Mouse (Mus musculus) adrenal gland, postnatal 14 days (tissue): Measurements from ENCODE around the gene Mfsd9. TPM values are rescaled to one million over a fixed set of nuclear protein-coding genes. Genes with fewer than 3 reads are reported as not detected.

Experiments used
- DNase-seq: peaks from one replicate; pipeline ENCODE4 v3.0.0; 2021; ENCODE audit warnings: mixed read lengths
- long read RNA-seq, 2 experiments: library from polyadenylated mRNA; stranded (forward); transcript quantifications; one replicate each; pipeline ENCODE4 v2.0.0; 2021
- total RNA-seq: library from RNA; stranded (reverse); gene quantifications from 2 replicates; pipeline ENCODE4 v1.2.3, GENCODE M21; 2021

Mfsd9 gene
- total RNA-seq = 2.6 and 3.2 TPM in 2 replicates
- long read RNA-seq, experiment 1, partial matches to known transcripts = 0 of 5 reads
- long read RNA-seq, experiment 1, other reads (novel, unspliced or antisense) = 1 of 5 reads
- long read RNA-seq, experiment 2, partial matches to known transcripts = 0 of 5 reads
- long read RNA-seq, experiment 2, other reads (novel, unspliced or antisense) = 1 of 5 reads

DNA sequence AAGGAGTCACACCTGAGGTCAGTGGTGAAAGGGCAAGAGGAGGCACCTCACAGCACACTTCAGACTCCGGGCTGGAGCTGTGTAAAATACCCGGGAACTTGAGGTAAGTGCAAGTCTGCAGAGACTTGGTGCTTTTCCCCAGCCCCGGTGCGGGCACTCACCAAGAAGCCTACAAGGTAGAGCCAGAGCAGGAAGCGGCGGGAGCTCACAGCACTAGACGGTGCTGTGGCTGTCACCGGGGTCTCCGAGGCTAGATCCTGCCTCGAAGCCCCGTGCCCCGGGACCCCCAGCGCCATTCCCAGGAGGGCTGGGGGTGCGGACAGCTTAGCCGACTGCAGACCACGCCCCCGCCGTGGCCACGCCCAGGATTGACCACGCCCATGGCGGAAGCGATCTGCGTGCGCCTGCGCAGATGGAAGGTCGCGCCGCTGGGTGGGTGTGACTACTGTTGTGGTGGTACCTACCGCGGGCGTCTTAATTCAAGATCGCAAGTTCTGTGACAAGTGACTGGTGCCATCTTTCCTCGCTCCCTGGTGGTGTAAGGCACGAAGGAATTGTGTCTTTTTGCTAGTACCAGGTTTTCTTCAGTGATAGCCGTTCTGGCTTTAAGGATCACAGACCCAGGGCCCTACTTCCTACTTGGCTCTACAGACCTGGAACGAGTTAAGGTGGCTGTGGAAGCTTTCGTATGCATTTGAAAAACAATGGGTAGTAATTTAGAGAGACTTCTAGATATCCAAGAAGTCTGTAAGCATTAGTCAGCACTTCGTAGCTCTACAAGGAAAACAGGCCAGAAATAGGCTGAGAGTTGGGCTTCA lies at the start of gene Mfsd9:
Gene Mfsd9, minus strand, starts transcription at position 364 of the 818 bp plus-strand sequence.
- peak; percentile 95 for DNase-seq

DNA sequence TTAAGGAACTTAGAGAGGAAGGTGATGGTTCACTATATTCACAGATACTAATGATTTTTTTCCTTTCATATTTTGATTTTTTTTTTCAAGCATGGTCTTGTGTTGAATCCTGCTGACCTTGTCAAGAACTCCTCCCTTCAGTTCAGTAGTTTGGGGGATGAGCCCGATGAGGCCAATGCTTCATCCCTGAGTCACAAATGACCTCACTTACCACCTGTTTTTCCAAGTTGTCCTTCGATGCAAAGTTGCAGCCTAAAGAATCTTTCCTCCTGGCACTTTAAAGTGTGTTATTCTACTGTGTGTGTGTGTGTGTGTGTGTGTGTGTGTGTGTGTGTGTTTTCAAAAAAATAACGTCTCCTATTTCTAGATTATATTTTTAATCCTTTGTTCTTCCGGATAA lies 45.0 kb upstream of the Mfsd9 start:
- no peak for DNase-seq

DNA sequence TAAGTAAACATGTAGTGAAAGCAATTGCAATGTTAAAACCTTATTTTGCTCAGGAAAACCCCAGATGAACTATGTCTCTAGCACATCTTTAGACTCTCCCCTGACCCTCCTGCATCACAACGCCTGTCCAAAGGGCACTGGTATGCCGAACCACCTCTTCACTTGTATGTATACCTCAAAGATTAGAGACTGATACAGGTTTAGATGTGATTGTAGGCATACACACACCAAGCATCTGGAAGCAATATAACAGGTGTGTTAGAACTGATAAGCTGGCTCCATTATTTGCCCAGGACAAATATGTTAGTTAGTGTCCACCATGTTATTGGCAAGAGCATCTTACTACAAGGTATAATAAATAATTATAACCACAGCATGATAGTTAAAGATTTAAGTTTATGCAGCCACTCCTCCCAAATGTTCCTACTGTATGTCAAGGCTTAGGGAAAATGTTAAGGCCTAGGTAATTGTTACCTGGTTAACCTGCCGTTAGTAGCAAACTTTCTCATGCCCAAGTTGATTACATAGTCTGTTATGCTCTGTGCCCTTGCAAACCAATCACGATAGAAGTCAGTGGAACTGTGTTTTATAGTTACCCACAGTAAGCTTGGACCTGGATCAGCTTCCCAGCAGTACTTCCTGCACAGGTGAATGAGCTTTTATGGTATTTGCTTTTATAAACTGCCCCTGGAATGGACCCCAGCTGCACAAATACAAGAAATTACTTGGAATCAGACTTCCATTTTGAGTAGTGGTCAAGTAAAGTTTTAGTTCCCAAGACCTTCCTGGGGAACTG lies 40.4 kb upstream of the Mfsd9 start:
- DNase-seq = no peak

DNA sequence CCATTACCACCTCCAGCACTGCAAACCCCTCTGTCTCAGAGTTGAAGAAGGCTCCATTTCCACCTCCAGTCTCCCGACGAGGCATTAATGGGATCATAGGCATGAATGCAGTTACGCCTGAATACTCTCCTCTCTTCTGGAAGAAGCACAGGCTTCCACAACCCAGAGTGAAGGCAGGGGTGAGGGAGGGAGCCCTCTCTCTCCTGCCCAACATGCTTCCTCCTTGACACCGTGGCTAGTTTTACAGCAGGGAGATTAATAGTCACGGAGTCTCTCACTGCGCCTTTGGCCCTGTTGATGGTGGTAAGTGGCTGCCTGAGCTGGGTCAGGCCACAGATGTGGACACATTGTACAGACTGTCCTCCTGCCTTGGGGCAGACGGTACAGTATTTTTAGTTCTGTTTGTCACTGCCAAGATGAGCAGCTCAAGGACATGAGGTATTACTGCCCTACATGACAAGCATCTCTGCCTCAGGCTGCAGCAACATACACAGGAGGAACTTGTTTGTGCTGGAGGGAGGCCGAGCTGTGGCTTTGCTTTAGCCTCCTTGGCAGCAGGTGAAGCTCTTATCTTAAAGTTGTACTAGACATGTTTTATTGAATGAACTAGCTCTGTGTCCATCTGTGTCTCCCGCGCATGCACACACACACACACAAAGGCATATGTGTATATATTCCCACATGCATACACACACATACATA lies 38.9 kb upstream of the Mfsd9 start:
- DNase-seq = peak; percentile 14

DNA sequence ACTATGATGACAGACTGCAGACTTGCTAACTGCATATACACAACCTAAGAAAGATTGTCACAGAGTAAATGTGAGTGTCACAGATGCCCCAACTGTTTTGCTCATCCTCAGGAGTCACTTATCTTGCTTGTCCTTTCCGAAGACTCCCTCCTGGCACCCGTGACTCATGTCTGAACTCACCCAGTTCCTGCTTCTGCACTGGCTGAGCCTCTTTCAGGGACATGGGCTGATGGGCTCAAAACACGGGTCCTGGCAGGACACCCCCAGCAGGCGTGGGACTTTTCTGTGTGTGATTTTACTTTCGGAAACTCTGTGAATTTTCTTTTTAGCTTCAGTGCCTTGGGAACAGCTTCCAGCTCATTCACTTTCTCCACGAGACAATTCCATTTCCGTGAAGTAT lies 35.3 kb upstream of the Mfsd9 start:
- DNase-seq = no peak

DNA sequence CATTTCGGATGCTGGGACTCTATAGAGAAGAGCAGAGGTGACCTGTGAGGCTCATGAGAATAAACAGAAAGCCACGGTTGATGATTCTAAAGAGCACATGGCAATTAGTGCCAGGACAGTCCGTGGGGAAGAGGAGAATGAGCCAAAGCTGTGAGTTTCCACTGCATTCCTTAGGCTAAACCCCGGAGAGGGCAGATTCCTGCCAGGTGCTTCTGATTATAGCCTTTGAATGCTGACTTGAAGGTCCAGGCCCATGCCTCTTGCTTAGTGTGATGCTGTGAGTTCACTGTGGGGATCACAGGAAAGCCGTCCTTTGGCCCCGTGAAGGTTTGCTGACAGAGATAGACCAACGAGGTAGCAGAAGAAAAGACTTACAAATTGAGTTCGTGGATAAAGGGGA lies 34.4 kb upstream of the Mfsd9 start:
- no peak for DNase-seq

DNA sequence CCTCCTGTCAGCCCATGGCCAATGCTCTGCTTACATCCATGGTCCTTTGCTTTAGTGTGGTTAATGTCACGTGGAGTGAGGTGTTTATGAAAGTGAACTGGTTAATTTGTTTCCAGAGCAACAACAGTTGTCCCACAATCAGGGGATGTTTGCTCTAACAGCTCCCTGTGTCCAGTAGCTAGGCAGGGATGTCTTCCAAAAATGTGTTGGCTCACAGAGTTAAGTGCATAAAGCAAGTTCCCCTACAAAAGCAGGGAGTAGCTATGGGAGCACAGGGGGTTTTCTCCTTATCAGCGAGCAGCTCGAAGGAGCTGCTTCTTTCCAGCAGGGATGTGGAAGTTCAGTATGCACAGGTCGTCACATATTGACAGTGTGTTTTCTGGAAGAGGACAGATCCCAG lies 34.0 kb upstream of the Mfsd9 start:
- DNase-seq = no peak

DNA sequence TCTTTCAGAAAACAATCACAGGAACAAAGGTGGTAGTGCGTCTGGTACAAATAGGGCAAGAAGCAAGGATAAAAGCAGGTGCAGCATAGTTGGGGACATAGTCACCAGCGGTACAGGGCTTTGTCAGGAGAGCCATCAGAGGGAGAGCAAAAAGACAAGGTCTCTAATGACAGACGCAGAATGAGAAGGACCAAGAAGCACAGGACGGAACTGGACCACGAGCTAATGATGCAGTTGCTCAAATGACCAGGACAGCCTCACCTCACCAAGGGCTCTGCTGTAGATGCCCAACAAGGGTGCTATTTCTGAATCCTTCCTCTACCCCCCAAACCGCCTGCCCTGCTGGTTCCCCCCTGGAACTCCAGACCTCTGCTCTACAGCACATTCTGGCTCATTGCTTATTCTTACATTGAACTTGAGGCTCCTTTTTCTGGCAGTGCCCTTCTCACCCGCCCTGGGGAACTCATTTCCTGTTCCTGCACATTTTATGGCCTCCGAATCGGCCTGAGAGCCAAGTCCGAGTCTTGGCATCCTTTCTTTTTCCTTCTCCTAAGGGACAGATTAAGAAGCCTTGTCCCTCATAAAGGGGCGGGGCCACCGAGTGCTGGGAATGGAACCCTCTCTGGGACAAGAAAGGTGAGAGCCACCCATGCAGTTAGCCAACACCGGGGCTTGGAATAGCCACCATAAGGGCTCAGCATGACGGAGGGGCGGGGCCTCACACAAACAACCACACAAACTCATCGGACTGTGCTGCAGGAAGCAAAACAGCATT lies 24.8 kb upstream of the Mfsd9 start:
- DNase-seq = peak; percentile 31

DNA sequence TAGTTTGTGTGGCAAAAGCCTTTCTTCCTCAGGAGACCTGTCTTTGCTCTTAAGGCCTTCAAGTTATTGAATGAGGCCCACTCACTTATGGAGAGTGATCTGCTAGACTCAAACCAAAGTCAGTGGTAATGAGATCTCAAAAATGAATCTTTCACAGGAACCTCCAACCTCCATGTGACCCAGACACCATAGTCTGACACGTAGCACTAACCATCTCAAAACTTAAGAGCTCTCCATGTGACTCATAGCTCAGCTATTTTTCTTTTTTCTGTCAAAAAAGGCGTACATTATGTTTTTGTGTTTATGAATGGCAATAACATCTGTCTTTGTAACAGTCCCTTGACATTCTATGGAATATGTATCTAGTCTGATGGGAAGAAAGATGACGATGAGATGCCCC lies 18.2 kb upstream of the Mfsd9 start:
- no peak for DNase-seq

DNA sequence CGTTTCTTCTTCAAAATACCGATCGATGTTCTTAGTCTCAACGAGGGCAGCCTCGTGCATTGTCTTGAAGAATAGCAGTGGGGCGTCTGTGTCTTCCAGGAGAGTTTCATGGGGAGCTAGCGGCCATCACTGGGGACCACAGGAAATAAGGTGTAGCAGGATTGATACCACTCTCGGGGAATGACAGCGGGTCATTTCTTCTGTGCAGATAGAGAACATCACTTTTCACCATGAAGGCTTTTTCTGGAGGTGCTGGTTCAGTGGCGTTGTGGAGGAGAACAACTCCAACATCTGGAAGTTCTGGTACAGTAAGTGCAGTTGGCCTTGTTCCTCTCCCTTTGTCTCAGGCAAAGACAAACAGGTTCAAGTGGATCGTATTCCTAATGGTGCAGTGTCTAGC lies 15.4 kb upstream of the Mfsd9 start:
- DNase-seq = no peak

DNA sequence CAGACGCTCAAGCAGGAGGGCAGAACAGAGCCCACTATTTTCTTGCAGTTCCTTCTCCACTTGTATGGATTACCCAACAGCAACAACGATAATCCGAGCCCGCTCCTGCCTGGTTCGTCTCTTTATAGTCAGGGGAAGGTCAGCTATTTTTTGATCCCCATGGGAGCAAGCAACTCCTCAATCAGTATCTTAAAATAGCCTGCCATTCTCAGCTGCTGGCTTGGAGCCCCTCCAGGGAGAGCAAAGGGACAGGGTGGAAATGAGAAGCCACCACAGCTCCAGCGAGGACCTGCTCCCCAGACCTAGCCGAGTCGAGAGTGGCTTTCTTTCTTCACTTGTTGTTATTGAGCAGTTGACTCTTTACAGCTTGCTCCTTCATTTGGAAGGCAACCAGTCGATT lies 14.9 kb upstream of the Mfsd9 start, which contains the start of gene Tmem182:
Gene Tmem182, plus strand, starts transcription at position 251 of the 400 bp plus-strand sequence.
- peak; percentile 64 for DNase-seq

DNA sequence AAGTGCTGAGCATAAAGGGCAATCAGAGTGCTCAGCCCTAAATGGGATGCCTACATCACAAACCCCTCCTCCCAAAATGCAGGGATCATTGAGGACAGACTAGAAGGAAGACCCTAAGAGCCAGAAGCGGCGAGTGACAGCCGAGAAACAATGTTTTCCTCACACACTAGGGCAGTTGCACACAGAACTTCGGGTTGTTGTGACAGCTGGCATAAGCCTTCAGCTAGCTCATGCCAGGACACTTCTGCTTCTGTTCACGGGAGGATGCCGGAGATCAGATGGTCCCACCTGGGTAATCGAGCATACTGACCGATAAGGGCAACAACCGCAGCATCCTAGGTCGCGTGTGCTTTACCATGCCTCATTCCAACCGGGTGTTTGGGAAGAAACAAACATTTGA lies 13.6 kb upstream of the Mfsd9 start:
- DNase-seq = no peak

DNA sequence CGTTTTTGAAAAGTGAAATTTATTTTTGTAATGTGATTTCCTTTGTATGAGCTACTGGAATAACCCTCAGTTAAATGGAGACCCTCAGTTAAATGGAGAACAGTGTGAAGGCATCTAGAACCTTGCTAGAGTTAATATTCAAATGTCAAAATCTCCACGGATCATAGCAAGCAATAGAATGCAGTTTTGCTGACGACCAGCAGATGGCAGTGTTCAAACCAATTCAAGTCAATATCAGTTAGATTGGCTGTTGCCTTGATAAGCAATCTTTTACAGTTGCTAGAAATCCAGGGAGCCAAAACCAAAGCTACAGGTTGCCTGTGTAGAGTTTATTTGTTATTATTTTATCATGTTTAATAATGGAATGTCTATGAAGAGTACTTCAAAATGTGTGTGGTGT lies 12.3 kb upstream of the Mfsd9 start:
- peak; percentile 67 for DNase-seq

DNA sequence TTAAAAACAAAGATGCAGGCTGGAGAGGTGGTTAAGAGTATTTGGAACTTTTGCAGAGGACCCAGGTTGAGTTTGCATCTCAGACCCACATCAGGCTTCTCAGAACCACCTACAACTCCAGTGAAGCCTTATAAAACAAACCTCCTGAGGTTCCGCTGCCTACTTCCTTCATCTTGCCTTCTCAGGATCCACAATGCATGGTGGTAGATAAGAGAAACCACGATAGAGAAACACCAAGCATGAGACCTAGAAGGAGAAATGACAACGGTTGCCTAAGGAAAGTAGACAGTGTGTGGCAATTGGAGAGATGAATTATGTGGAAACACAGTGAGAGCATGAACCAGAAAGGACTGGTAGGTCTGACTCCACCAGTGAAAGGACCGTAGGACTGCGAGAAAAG lies 10.4 kb upstream of the Mfsd9 start:
- DNase-seq = no peak

DNA sequence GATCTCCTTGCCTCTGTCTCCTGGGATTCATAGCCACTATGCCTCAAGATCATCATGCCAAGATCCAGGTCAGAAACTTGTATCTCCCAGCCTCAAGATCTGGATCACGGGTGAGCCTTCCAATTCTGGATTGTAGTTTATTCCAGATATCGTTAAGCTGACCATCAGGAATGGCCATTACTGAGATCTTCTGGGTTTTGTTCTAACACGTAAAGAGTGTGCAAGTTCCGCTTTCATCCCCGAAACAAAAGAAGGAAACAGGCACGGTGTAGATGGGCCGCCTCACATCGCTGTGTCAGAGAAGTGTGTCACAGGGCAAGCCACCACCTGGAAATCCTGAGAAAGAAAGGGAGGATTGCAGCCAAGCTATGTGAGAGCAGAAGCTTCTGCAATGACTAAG lies 8.6 kb upstream of the Mfsd9 start:
- DNase-seq = no peak

DNA sequence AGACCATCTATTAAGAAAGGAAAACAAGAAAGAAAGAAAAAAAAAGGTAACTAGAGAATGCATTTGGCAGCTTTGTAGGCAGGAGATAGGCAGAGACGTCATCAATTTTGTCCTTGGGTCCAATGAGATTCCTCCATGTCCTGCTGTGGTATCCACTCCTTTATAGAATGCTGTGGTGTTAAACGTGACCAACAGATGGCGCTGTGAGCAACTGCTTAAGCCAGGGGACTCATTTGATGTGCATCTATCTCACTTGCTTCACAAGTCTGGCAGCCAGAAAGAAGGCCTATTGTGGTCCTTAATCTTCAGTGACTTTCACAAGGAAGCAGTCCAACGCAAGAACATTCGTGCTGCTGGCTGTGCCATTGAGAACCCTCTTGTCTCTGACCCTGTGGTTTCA lies 6.9 kb upstream of the Mfsd9 start:
- peak; percentile 81 for DNase-seq

DNA sequence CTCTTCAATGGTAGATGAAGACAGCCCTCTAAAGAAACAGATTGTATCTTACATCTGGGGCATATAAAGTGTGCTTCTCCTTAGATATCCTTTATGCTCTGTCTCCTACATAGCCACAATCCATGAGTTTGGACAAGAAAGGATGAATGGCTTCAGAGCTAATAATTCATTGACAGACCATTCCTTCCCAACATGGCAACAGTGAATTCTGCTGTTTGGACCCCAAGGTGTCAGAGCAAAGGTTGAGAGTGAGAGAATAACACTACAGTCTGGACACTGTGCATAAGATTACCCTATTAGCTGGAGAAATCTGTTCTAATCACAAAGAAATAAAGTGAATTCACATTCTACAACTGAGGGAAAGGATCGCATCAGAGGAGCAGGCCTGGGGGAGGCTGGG lies 5.0 kb upstream of the Mfsd9 start:
- no peak for DNase-seq

DNA sequence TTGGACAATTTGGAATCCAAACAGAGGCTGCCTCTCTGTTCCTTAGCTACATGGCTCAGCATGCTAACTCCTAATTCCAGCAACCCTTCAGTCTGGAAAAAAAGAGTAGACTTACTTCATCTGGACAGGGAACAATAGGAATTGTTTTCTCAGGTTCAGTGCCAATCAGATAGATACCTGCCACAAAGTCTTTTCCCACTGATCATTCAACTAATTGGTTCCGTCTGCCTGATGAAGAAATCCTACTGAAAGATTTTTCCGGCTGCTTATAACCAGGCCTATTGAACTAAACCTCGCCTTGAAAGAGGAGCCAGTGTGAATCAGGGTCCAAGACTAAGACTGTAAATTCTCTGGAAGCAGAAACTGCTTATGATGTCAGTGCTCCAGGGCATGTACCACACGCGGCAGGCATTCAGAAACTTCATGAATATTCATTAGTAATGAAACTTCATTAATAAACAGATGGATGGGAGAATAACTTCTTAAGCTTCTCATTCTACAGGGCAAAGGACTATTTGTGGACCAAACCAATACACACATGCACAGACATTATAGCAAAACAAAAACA lies 737 bp downstream of the Mfsd9 start:
- DNase-seq = no peak

DNA sequence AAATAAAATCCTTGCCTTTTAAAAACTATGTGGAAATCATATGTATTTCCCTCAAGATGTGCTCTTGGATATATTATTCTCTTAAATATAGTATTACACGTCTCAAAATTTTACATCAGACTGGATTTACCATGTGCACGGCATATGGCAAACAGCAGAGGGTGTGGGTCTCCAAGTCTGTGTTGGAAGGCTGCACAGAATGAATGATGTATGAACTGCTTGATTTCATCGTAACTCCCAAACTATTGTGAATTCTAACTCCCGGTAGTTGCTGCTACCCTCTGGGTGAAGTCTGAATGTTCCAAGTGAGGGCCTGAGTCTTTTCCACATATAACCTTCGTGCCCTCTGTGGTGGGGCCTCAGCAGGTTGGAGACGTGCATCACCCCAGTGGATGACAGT lies 1.5 kb downstream of the Mfsd9 start:
- no peak for DNase-seq

DNA sequence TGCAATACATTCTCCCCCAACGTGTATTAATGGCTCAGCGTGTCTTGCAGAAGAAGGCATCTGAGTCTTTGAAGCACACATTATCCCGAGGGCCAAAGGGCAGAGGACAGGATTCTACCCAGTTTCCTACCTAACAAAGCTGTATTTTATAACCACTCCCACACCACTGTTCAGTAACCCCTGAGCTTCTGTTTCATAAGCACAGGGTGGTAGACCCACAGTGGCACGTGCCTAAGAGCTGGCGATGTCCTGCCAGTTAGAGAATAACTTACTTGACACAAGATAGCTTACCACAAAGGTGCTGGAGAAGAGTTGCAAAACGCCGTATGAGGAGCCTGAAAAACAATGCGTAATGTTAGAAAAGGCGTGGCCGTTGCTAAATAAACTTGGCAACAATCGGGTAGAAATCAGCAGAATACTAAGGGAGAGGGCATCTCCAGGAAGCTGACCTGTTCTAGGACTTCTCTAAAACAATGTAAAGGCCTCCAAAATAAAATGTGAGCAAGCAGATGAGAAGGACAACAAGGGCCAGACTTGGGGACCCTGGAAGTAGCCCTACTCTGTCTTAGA lies 4.5 kb downstream of the Mfsd9 start:
- DNase-seq = no peak

DNA sequence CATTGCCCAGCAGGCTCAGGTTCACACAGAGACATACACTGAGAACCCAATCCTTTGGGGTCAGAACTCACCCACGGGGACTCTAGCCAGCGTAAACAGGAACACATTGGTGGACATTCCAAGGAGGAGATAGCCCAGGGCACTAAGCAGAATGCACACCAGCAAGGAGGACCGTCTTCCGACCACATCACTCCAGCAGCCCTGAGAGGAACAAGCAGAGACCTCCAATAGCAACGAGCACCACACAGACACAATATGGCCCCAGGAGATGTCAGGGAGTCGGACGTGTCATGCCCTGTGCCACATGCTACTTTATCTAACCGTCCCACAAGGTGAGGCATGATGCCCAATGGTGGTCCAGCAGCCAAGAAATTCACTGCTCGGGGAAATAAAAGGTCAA lies 6.2 kb downstream of the Mfsd9 start:
- no peak for DNase-seq
